Mouse (Mus musculus): ENCODE data around the gene Aup1. TPM values are rescaled to one million over a fixed set of nuclear protein-coding genes. Genes with fewer than 3 reads are reported as not detected.
A peak's percentile ranks its signal among the peaks of the same experiment; 100 is the strongest.

The Aup1 gene
- polyA plus RNA-seq, 1 experiment from 2014 or later, result 197 TPM

DNA sequence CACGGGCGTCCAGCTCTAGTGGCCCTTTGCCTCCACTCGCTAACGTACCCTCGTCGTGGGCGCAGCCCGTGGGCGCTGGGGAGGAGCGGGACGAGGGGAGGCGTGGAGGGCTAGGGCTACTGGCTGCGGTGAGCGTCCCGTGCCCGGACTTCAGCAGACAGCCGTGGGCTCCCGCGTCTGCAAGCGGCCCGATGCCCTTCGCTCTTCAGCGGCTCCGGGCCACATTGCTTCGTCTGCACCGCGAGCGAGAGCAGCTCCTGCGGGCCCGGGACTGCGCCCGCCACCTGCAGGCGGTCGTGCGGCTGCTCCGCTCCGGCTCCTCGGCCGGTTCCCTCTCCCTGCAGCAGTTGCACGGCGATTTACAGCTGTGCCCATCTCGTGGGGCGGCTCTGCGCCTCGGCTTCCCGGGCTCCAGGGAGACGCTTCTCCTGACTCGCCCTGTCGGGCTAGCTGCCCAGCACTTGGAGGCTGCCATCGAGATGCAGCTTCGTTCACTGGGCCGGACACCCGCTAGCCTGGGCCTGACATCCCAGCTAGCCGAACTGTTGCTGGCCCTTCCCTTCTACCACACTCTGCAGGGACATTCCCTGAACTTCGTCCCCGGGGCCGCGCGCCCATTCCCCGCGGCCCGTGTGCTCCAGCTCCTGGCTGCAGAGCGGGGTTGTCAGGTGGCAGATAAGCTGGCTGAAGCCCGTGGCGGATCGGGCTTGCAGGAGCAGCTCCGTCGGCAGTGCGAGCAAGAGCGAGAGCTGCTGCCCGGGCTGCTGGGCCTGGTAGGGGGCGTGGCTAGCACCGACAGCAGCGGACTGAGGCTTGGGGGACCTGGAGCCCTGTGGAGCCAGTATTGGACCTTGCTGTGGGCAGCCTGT is 47.6 kb downstream of the Aup1 start:
- peak; percentile 81 for DNase-seq (ENCODE audit: low spot score)

DNA sequence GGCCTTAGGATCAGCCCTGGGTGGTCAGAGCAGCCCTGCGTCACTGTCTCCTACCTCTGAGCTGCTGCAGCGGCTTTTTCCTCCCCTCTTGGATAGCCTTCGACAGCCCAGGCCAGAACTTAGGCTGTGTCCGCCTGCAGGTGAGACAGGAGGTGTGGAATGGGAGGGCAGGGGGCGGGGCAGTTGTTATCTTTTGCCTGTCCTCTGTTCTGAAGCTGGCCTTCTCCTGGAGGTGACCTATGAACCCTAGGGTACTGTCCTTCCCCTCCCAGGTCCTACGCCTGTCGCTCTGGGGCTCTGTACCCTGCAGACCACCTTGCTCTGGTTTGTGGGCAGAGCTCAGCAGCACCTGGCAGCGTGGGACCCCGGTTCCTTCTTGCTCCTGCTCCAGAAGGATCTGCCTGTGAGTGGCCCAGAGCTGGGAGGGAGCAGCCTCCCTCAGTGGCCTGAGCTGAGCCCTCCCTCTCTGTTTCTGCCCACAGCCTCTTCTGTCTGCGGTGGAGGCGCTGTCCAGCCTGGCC is 48.9 kb downstream of the Aup1 start:
- no peak for DNase-seq (ENCODE audit: low spot score)

DNA sequence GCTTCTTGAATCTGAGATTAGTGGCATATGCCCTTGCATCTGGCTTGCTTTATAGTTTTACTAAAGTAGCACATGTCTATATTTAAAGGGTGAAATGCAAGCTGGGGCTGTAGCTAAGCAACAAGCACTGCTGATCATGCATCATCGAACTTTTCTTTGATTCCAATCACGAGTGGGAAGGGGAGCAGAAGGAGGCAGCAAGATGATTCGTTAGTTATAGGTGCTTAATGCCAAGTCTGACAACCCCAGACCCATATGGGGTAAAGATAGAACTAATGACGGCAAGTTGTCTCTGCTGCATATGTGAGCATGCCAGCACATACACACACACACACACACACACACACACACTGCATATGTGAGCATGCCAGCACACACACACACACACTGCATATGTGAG is 49.8 kb downstream of the Aup1 start:
- no peak for DNase-seq (ENCODE audit: low spot score)

MicroRNAs within 50 kb of the gene (microRNA counts, 519-probe panel; counts per million panel counts)
- 473 counts per million, percentile 71 among the panel's probes with 10 or more counts for microRNA mmu-miR-3470a+mmu-miR-3470b

Small RNAs within 50 kb of the gene (microRNA-seq; reads per million reads assigned to microRNA genes)
- gene Mir3470a (ENCODE audit: borderline number of aligned reads) (not detected), gene Mir7040 (ENCODE audit: borderline number of aligned reads) (not detected)

Other genes starting within 250 kb of the Aup1 start
- 1.3 and 1.4 TPM in 2 replicates for gene Sema4f, start 114.8 kb upstream of the Aup1 start, polyA plus RNA-seq (2015; fragmentation: Nextera tagmentation; extraction: Ambion mirVana)
- 0.81 and 1.5 TPM in 2 replicates for gene M1ap, start 107.6 kb upstream of the Aup1 start, polyA plus RNA-seq (2015; fragmentation: Nextera tagmentation; extraction: Ambion mirVana)
- gene Dok1, start 21.1 kb upstream of the Aup1 start, polyA plus RNA-seq (2015; fragmentation: Nextera tagmentation; extraction: Ambion mirVana), result 26.2 and 26.5 TPM in 2 replicates
- 1.4 and 1.5 TPM in 2 replicates for gene Loxl3, start 20.3 kb upstream of the Aup1 start, polyA plus RNA-seq (2015; fragmentation: Nextera tagmentation; extraction: Ambion mirVana)
- gene Htra2, start 752 bp downstream of the Aup1 start, polyA plus RNA-seq (2015; fragmentation: Nextera tagmentation; extraction: Ambion mirVana), result 54.4 and 55.1 TPM in 2 replicates
- 0.96 and 1.4 TPM in 2 replicates for gene Dqx1, start 3.3 kb downstream of the Aup1 start, polyA plus RNA-seq (2015; fragmentation: Nextera tagmentation; extraction: Ambion mirVana)
- gene Tlx2, start 15.8 kb downstream of the Aup1 start, polyA plus RNA-seq (2015; fragmentation: Nextera tagmentation; extraction: Ambion mirVana), result 0.23 TPM in 1 of 2 replicates, not detected in the other
- 27.8 and 30.3 TPM in 2 replicates for gene Pcgf1, start 23.3 kb downstream of the Aup1 start, polyA plus RNA-seq (2015; fragmentation: Nextera tagmentation; extraction: Ambion mirVana)
- gene Lbx2, start 31.8 kb downstream of the Aup1 start, polyA plus RNA-seq (2015; fragmentation: Nextera tagmentation; extraction: Ambion mirVana), result 0.51 and 0.95 TPM in 2 replicates
- 2.4 and 2.8 TPM in 2 replicates for gene Ccdc142, start 47.1 kb downstream of the Aup1 start, polyA plus RNA-seq (2015; fragmentation: Nextera tagmentation; extraction: Ambion mirVana)
- gene Gm42688, start 47.1 kb downstream of the Aup1 start, polyA plus RNA-seq (2015; fragmentation: Nextera tagmentation; extraction: Ambion mirVana), result 2.4 and 2.7 TPM in 2 replicates
- gene Mrpl53, start 54.5 kb downstream of the Aup1 start, polyA plus RNA-seq (2015; fragmentation: Nextera tagmentation; extraction: Ambion mirVana), result 101 and 107 TPM in 2 replicates
- gene Mogs, start 61.0 kb downstream of the Aup1 start, polyA plus RNA-seq (2015; fragmentation: Nextera tagmentation; extraction: Ambion mirVana), result 39.9 and 42.0 TPM in 2 replicates
- 69.7 and 71.1 TPM in 2 replicates for gene Wbp1, start 67.0 kb downstream of the Aup1 start, polyA plus RNA-seq (2015; fragmentation: Nextera tagmentation; extraction: Ambion mirVana)
- gene Ino80b, start 70.9 kb downstream of the Aup1 start, polyA plus RNA-seq (2015; fragmentation: Nextera tagmentation; extraction: Ambion mirVana), result 17.7 and 17.9 TPM in 2 replicates
- gene Rtkn, start 80.9 kb downstream of the Aup1 start, polyA plus RNA-seq (2015; fragmentation: Nextera tagmentation; extraction: Ambion mirVana), result 29.1 and 30.9 TPM in 2 replicates
- gene Wdr54, start 101.9 kb downstream of the Aup1 start, polyA plus RNA-seq (2015; fragmentation: Nextera tagmentation; extraction: Ambion mirVana), result 0.67 and 0.95 TPM in 2 replicates
- gene 1700003E16Rik, start 101.9 kb downstream of the Aup1 start, polyA plus RNA-seq (2015; fragmentation: Nextera tagmentation; extraction: Ambion mirVana), result 0.21 and 0.44 TPM in 2 replicates
- 62.8 and 64.5 TPM in 2 replicates for gene Dctn1, start 111.4 kb downstream of the Aup1 start, polyA plus RNA-seq (2015; fragmentation: Nextera tagmentation; extraction: Ambion mirVana)
- 0.07 and 0.17 TPM in 2 replicates for gene Slc4a5, start 165.3 kb downstream of the Aup1 start, polyA plus RNA-seq (2015; fragmentation: Nextera tagmentation; extraction: Ambion mirVana)